Mouse (Mus musculus) telencephalon, adult 2 months (tissue): ENCODE measurements around the gene Prss8.
"Not testable (repeated sequence)": the region's sequence is repeated elsewhere in the genome, so short reads cannot be mapped to it uniquely, and the experiment has no call there.

Experiments
- DNase-seq: peaks from one replicate; pipeline ENCODE4 v3.0.0-alpha.2; 2011; ENCODE audit warnings: low read depth, low spot score

Prss8 gene

DNA sequence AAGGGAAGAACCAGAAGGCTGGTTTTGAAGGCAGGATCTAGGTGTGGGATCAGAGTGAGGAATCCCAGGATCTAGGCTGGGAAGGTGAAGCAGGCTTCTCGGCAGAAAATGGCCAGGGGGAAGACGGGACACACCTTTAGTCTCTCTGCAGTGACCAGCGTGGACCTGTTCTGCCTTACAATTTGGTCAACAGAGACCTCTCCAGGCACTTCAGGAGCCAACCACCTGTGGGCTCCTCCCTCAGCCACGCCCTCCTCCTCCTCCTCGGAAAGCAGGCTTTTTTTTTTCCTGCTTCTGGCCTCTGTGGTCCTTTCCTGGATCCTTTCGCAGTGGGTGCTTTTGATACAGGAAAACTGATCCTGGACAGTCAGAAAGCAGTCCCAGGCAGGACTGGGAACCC lies at the start of gene Prss8:
TSS of gene Prss8 (minus strand) at position 182 of the 400 bp plus-strand sequence.
- no peak for DNase-seq

DNA sequence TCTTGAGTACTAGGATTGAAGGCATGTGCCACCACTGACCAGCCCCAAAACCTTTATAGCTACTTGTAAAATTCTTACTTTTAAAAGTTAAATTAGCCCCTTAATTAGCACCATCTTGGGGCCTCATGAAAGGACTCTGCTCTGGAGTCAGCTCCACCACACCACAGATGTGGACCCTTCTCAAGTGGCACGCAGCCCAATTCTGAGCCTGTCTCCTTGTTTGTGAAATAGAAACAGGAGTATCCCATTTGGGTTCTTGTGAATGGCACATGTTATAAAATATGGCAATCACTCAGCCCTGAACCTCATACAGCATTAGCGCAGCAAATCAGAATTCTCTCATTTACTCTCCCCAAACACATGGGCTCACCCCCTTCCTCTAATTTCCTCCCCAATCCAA lies 49.0 kb upstream of the Prss8 start:
- DNase-seq, result no peak

DNA sequence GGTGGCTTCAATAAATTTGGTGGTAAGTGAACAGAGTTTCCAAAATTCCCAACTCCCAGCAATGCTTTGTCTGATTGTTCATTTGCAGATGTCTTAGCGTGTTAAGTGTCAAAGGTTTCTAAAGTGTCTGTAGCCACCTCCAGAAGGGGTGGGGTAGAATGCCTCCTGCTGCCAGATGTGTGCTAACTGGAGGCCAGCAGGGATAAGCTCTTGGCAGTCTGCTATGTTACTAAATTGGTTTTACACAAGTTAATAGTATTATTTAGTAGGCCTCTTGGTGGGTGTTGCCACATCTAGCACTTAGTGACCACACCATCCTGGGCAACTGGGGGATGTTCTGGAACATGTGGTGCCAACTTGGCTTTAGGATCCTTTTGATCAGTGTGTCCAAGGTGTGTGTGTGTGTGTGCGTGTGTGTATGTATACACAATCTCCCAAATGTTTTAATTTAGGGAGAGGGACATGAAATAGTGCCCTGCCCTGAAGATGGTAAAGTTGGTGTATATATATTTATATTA lies 44.6 kb upstream of the Prss8 start:
- no peak for DNase-seq

DNA sequence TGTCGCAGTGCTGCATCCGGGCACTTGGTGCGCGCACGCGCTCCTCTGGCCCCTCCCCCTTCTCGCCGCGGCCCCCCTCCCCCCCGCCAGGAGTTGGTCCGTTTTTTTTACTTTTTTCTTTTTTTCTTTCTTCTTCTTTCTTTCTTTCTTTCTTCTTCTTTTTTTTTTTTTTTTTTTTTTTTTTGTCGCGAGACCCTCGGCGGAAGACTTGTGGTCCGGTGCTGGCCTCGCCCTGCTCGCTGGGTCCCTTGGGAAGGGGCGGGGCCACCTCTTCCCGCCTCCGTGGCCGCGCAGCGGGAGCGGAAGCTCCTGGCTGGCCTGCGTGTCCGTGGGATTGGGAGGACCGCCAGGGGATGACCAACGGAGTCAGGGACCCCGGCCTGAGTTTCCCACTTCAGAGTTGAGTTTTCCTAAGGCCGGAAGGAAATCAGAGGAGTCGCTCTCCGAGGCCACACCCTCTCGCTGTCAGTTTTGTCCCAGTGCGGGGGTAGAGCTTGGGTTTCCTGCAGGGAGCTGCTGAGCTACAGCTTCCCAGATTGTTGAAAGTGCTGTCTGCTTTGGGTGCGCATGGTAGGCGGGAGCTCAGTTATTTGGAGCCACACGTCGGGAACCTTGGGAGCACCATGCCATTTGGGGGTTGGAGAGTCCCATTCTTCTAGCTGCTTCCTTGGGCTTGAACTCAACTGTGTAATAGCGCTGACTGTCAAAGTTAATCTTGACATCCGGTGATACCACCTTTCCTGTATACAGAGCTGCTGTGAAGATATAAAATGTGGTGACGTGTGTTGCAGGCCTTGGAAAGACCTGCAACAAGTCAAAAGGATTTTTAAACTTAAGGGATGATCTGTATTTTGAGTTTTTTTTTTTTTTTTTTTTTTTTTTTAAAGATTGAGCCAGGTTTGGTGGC lies 38.3 kb upstream of the Prss8 start:
- peak; percentile 64 for DNase-seq

DNA sequence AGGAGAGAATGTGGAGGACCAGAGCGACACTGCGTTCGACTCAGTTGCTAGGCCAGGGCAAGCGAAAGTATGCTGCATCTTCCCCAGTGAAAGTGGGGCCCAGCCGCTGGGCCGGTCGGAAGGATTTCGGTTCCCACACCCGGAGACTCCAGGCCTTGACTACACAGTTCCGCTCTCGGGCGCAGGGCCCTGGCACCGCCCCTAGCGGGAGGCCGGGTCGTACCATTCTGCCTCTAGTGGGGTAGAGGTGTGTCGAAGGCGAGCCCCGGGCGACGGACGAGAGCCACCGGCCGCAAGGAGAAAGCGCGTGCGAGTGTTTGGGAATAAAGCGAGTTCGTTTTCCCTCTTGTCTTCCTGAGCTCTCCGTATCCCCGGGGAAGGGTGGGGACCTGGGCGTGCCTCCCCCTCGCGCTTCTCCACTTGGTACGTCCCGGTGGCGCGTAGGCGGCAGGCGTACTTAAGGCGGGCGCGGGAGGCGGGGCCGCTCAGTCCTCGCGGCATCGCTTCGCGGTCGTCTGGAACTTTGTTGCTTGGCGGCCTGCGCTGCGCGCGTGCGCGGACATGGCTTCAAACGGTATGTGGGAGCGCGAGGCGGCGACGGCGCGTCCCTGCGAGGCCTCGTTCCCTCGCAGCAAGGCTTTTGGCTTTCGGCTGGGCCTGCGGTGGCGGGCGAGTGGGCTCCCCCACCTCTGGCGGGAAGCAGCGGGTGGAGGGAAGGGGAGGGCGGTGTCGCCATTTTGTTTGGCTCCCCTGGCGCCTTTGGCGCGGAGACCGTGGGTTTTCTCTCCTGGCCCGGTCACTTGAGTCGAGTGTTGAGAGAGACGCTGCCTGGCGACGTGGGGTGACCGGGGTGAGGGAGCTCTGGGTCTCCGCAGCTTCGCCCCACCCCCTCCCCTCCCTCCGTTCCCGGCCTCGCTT lies 37.4 kb upstream of the Prss8 start, which contains the start of gene Fus:
TSS of gene Fus (plus strand) at position 454 of the 918 bp plus-strand sequence.
- peak; percentile 85 for DNase-seq

DNA sequence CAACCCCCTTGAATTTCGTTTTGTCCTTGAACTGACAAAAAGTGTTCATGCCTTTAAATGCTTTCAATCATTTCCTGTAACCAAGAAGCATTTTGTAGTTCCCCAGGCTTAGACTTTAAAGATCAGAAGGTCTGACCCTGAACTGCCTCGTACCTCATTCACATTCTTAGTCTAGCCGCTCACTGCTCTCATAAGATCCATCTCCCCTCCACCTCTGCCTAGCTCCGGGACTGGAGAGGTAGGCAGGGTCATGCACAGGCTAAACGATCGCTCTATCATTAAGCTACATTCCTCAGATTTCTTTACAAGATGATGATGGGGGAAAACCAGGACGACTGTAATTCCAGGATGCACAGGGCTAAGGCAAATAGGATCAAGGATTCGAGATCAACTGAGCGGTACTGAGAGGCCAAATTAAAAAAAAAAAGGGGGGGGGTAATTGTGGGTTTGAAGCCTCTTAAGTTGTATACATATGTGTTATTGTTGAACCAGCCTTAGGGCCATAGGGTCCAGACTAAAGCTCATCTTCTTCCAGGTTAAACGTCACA lies 36.5 kb upstream of the Prss8 start:
- DNase-seq, result no peak

DNA sequence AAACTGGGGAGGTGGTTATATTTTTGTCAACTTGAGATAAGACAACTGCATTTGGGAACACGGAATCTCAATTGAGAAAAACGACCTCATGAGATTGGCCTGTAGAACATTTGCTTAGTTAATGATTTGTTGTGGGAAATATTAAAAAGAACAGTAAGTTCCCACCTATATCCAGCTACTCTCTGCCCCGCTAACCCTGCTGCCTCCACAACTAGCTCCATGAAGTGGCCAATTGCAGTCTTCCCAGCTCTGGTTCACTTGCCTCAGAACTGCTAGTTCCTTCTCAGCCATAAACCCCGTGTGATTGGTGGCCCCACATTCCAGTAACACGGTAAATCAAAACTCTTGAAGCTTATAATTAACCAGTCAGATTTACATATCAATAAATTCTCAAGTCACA lies 29.5 kb upstream of the Prss8 start:
- no peak for DNase-seq

DNA sequence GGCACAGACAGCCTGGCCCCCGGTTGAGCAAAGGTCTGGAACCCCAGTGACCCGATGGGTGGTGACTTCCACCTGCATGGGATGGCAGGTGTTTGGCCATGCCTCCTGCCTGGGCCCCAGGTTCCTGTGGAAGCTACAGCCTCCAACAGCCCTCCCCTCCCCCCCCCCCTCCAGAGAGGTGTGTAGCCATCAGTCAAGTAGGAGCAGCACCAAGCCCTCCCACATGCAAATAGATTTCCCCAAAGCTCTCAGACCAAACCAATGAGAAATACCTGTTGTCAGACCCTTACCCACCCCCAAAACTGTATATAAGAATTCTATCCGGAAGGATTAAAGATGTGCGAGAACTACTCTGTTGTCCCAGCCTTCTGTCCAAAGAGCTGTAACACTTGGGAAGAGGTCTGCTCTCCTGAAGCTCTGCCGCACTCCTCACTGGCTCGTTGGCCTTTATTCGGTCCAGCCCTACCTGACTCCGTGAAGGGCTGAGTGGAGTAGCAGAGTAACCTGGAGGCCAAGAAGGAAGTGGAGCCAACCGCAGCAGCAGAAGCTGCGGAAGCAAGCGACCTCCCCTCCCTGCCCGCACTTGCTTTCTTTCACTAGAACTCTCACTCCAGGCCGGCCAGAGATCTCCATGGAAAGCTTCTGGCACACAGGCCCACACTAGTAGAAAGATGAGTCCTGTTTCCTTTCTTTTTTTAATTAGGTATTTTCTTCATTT lies 23.1 kb upstream of the Prss8 start:
- no peak for DNase-seq

DNA sequence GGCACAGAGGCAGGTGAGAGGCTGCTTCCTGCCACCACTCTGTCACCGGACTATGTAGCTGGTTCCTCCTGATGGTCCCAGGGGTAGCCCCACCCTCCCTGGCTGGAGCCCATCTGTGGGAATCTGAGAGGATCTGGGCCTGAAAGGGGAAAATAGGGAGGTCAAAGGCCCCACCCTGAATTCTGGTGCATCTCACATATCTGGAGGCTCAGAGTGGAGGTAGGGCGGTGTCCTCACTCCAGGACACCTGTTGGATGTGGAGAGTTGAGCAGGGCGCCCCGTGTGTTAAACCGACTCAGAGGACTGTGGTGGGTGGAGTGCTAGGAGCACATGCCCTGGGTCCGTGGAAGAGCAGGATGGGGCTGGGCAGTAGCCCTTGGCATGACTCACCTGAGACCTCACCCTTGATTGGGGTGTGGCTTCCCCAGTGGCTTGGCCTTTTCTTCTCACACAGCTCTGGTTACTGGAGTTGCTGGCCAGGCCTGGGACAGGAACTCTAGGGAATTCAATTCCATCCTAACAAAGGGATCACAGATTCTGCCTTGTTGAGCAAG lies 16.6 kb upstream of the Prss8 start, which contains the start of gene Prss36:
TSS of gene Prss36 (minus strand) at position 256 of the 554 bp plus-strand sequence.
- DNase-seq, result no peak

DNA sequence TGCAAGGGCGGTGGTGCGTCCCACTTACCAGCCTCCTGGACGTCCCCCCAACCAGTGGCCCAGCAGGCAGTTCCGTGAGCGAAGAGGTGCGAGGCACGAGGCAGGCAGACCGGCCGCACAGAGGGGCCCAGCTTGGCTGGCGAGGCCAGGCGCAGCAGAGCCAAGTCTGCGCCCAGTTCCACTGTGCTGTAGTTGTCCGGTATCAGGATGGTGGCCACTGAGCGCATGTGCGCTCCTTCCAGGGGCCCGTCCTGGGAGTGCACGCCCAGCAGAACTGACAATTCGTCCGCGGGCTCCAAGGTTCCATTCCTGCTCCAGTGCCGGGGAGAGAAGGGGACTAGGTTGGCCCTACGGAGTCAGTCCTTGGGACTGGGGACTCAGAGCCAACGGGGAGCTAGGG lies 14.7 kb upstream of the Prss8 start:
- no peak for DNase-seq

DNA sequence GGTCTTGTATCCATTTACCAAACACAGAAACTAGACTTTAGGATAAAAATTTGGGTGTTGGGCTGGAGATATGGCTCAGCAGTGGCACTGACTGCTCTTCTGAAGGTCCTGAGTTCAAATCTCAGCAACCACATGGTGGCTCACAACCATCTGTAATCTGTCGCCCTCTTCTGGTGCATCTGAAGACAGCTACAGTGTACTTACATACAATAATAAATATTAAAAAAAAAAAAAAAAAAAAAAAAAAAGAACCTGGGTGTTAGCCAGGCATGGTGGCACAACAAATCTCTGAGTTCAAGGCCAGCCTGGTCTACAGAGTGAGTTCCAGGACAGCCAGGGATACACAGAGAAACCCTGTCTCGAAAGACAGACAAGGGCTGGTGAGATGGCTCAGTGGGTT lies 12.2 kb upstream of the Prss8 start:
- DNase-seq, result not testable (repeated sequence)

DNA sequence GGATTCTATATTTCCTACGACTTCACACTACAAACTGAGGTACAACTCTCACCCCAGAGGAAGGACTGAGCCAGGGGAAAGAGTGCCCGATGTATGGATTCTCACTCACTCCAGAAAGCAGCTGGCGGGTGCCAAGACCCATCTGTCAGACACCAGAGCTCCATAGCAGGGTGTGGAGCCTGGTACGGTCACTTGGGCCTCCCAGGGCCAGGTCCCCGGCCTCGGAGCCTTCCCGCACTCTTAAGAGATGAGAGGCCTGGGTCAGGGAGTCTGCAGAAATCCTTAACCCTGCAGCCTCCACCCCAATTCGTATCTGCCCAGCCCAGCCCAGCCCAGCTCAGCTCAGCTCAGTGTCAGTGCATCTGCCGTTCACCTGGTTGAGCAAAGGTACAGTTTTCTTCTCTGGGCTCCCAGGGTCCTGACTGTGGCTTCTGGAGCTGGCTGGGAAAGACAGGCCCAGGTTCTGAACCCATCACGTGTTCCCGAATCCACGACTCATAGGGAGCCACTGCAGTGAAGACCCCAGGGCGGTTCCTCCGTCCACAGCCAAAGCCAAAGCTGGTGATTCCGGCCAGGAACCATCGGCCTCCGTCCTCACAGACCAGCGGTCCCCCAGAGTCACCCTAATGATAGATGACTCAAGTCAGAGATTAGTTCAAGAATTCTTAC lies 6.4 kb upstream of the Prss8 start:
- DNase-seq, result no peak

DNA sequence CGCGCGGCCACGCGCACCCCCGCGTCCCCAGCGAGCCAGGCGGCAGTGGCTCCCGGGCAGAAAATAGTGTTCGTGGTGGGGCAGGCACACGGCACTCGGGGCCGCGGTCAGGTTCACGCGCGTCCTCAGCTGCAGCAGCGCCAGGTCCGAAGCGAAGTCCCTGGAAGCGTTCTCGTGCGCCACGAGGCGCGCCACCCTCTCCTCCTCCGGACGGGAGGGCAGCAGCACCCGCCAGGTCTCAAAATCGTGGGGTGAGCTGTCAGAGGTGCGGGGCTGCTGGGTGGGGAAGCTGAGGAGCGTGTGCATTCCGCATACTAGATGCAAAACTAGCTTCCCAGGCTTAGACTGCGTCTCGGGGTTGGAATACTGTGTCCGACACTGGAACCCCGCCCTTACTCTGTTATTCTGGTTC lies 5.8 kb upstream of the Prss8 start:
- no peak for DNase-seq

DNA sequence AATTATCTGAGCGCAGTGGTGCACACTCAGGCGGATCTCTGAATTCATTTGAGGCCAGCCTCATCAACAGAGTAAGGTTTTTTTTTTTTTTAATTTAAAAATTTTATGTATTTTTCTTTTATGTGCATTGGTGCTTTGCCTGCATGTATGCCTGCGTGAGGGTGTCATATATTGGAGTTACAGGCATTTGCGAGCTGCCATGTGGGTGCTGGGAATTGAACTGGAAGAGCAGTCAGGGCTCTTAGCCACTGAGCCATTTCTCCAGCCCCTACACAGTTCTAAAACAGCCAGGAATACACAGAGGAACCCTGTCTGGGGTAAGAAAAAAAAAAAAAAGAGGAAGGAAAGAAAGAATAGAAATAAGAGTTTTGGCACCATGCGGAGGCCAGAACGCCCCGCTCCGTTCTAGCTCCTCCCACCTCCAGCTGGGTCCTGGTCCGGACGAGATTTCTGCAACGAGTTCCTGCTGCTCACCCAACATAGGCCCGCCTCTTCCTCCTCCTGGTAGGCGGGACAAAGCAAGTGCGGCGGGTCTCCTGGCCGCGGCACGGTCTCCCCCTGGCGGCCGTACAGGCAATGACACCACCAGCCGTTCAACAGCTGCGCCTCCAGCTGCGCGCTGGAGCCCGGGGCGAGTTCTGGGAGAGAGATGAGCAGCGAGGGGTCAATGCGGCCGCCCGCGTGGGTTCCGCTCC lies 5.3 kb upstream of the Prss8 start:
- DNase-seq, result peak; percentile 95

DNA sequence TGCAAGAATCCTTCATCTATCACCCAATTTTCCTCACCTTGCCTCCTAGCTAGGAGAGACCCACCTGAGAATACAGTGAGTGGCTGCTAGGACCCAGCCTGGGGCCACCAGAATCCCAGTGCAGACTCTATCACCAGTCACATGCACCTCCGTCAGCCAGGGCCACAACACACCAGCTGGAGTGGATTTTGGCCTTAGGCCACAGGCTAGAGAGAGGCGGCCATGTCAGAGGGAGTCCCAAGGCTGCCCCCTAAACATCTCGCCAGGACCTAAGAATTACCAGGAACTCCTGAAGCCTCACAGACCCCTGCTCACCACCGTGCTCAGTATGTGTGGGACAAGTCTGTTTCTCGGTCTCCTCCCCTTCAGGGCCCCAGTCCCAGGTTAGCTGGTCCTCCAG lies 4.2 kb upstream of the Prss8 start:
- no peak for DNase-seq

DNA sequence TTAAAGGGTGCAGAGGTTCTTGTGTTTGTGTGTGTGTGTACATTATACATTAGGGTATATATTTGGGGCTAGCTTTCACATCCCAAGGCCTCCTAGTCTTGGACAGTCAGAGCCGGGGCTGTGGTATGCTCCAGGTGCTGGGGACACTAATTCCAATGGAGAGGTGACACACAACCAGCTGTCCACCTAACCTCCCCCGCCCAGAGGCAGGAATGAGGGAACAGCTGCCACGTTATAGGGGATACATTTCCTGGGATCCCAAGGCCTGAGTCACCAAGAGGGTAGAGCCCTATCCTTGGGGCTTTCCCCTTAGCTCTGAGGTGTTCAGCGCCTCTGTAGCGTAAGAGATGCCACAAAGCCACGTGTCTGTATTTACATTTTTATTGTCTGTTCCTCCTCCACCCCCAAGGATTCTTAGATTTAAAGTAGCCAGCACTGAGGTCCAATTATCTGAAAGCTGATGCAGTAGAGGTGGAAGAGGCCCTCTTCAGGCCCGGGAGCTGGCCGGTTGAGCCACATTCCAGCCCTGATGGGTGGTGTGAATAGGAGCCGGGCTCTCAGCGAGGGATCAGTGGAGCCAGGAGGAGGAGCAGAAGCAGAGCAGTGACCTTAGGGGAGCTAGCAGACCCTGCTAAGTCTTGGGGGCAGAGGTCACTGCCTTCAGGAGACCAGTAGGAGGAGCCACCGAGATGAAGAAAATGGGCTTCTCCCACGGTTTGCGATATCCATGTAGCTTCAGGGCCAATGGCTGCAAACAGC lies 2.5 kb upstream of the Prss8 start:
- no peak for DNase-seq

DNA sequence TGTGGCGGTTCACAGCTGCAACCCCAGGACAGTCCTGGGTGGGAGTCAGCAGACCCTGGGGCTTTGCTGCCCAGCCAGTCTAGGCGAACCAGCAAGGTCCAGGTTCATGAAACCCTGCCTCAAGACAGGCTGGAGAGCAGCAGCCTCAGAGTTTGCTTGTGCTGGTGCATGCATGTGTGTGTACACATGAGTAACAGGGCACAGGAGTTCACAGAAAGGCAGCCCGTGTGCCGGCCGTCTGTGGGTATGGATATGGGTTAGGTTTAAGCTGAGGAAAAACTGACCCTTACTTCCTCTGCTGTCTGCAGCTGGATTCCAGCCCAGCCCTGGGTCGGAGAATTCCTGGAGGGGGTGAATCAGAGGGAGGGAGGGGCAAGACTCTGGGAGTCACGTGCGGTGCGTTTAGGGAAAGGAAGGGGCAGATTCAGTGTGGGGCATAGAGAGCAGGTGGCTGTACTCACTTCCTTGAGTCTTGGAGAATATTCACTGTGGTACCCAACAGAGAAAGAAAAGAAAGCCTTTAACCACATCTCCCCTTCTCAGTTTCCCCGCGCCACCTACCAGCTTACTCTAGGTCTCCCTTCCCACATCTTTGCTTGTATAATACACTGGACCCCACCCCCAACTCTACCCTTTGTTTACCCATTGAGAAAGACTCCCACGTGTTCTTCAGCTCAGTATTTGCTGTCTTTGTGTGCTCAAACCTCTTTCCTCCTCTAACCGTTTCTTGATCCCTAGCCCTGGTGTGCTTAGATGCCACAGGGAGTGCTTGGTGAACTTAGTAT lies 1.6 kb upstream of the Prss8 start:
- no peak for DNase-seq

DNA sequence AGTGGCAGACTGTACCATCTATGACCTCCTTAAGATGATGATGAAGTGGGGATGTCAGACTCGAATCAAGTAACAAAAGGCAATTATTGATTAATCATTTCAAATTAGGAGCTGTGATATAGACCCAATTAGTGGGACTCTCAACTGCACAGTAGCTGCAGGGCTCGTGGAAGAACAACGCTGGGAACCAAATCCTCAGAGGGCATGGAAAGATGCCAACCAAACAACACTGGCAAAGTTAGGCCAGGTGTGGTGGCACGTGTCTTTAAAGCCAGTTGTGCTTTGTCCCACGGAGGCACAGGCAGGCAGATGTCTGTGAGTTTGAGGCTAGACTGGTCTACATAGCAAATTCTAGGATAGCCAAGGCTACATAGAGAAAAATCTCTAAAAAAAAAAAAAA lies 732 bp upstream of the Prss8 start:
- DNase-seq, result no peak
